Mouse (Mus musculus): ENCODE results near the gene Mtfr1l. TPM values are rescaled to one million over a fixed set of nuclear protein-coding genes. Genes with fewer than 3 reads are reported as not detected.

Gene Mtfr1l
- 124 TPM for polyA plus RNA-seq (2017; shearing (Covaris generic))

GRCm38 (mm10) chr4:134534932-134535786 is at the start of gene Mtfr1l:
Mtfr1l (minus strand) TSS chr4:134535387.

DNA sequence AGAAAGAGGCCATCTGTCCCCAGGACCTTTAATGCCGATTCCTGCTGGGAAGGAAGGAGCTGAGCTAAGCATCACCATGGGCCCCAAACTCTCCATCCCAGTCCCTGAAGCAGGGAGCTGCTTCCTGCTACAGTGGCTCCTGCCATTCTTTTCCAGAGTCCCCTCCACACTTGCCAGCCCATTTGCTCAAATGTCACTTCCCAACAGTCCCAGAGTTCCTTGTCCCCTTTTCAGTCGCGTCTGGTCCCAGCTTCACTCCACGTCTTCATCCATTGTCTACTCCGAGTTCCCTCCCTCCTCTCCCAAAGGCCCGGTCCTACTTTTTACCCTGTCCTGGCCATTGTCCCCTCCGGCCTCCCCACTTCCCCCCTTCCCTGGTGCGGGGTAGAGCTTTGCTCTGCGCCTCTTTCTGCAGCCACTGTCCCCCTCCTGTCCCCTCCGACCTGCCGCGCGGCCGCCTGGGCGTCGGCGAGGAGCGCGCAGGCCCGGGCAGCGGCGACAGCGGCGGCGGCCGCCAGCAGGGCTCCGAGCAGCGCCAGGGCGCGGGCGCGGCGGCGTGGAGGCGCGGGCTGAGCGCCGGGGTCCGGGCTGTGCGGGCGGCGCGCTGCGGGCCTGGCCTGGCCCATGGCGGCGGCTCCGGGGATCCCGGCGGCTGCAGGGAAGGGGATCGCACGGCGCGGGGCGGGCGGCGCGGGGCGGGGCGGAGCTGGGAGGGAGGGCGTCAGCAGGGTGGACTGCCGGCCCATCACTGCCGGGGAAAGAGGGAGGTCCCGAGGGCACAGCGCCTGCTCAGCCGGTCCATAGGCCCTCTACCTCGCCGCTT is 16.5 kb upstream of the Mtfr1l start, which contains the start of gene Selenon:
Selenon (minus strand) TSS at position 673 of the 823 bp plus-strand sequence.

DNA sequence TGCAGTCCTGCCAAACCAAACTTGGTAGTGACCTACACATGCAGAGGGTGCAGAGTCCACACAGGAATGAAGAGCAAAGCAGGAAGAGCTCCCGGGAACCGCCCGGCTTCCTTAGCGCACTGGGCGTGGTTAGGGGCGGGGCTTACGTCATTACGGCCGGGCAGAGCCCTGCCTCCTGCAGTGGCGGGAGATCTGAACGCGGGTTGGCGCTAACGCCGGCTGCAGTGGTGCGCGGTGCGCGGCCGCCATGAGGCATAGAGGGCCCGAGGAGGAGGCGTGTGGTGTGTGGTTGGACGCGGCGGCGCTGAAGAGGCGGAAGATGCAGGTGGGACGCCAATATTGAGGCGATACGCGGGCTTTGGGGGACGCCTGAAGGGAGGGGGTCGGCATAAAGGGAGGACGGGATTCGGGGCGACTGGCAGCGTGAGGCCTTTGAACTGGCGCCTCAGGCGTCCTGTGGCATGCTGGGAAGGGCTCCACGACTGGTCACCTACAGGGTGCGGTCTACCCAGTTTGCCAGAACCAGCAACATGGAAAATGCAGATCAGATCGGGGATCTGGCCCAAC is 24.3 kb downstream of the Mtfr1l start, which contains the start of gene Aunip:
Aunip (plus strand) TSS at position 155 of the 567 bp plus-strand sequence.

GRCm38 (mm10) chr4:134496595-134497210 is 38.5 kb downstream of the Mtfr1l start, which contains the start of gene Paqr7:
Paqr7 (plus strand) TSS chr4:134496697.

Other genes with a start within 250 kb of the Mtfr1l start
- gene Pdik1l, start 247.5 kb downstream of the Mtfr1l start, polyA plus RNA-seq (2017; shearing (Covaris generic)) = 22.7 TPM
- gene Trim63, start 220.3 kb downstream of the Mtfr1l start, polyA plus RNA-seq (2017; shearing (Covaris generic)) = not detected
- 0.52 TPM for gene Slc30a2, start 192.2 kb downstream of the Mtfr1l start, polyA plus RNA-seq (2017; shearing (Covaris generic))
- gene Extl1, start 151.5 kb downstream of the Mtfr1l start, polyA plus RNA-seq (2017; shearing (Covaris generic)) = 0.73 TPM
- 1.4 TPM for gene Pafah2, start 139.1 kb downstream of the Mtfr1l start, polyA plus RNA-seq (2017; shearing (Covaris generic))
- 77.2 TPM for gene Stmn1, start 67.1 kb downstream of the Mtfr1l start, polyA plus RNA-seq (2017; shearing (Covaris generic))
- 34.8 TPM for gene Paqr7, start 38.7 kb downstream of the Mtfr1l start, polyA plus RNA-seq (2017; shearing (Covaris generic))
- 0.50 TPM for gene Aunip, start 24.4 kb downstream of the Mtfr1l start, polyA plus RNA-seq (2017; shearing (Covaris generic))
- 1.8 TPM for gene Selenon, start 16.8 kb upstream of the Mtfr1l start, polyA plus RNA-seq (2017; shearing (Covaris generic))
- gene Man1c1, start 168.9 kb upstream of the Mtfr1l start, polyA plus RNA-seq (2017; shearing (Covaris generic)) = 0.99 TPM
- gene Ldlrap1, start 232.6 kb upstream of the Mtfr1l start, polyA plus RNA-seq (2017; shearing (Covaris generic)) = 35.7 TPM

Measured in CD4-positive, CD25-positive, alpha-beta regulatory T cell, adult 9 weeks (primary cell).